Mouse (Mus musculus) bone marrow macrophage, adult 2 months (primary cell): ENCODE measurements around the gene Max.

Experiments
- CTCF ChIP-seq: IDR thresholded peaks from 2 replicates; pipeline ENCODE4 v1.5.1; 2012; ENCODE audit warnings: low read depth, mild to moderate bottlenecking, low read length, moderate library complexity
- POLR2A ChIP-seq: IDR thresholded peaks from 2 replicates; pipeline ENCODE4 v1.6.1; 2012; ENCODE audit warnings: mild to moderate bottlenecking, low read depth, low read length, borderline replicate concordance

DNA sequence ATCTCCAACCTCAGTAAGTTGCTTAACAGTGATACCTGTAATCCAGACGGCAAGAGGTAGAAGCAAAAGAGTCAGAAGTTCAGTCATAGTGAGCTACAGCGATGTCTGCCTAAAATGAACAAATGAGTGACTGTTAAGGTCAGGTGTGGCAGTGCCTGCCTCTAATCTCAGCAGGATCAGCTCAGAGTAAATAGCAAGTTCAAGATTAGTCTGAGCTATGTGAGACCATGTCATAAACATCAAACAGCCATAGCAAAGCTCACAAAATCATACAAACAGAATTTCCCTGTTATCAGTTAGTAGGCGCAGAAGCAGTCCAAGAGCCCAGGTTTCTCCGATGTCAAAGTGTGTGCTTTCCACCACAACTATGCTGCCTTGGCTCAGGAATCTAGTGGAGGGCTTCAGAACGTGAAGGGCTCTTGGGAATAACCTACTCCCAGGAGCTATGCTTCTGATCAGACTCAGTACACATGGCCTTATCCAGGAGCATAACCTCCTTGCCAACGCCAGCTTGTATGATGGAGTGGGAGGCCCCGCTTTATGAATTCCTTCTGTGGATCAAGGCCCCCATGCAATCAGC is 9.7 kb upstream of the Max start:
- TF ChIP-seq POLR2A, result no peak
- no peak for TF ChIP-seq CTCF
